Mouse (Mus musculus) liver, postnatal 0 days (tissue): ENCODE results near the gene Palld. TPM values are rescaled to one million over a fixed set of nuclear protein-coding genes. Genes with fewer than 3 reads are reported as not detected.

Experiments used
- ATAC-seq: fragments of 200-750 bp; cut with Nextera tagmentation; 2 replicates; pipeline ENCODE4 v1.8.0; 2017; ENCODE audit warnings: mild to moderate bottlenecking, moderate library complexity
- DNase-seq: peaks from one replicate; pipeline ENCODE4 v3.0.0-alpha.2; 2016
- H3K27ac ChIP-seq: fragments of 300-500 bp; sonication (generic); 2 replicates; pipeline ENCODE4 v1.5.1; 2014; ENCODE audit warnings: antibody characterized with exemption, moderate library complexity, mild to moderate bottlenecking, low read depth
- H3K27me3 ChIP-seq: fragments of 300-500 bp; sonication (generic); 2 replicates; pipeline ENCODE4 v1.6.1; 2014; ENCODE audit warnings: low read length, control low read depth, mixed read lengths; ENCODE audit not compliant: insufficient read depth
- H3K36me3 ChIP-seq: fragments of 300-500 bp; sonication (generic); replicated peaks from 2 replicates; pipeline ENCODE4 v1.6.1; 2014; ENCODE audit warnings: mild to moderate bottlenecking, control low read depth, low read length, moderate library complexity, mixed read lengths; ENCODE audit not compliant: insufficient read depth
- H3K4me1 ChIP-seq: fragments of 300-500 bp; sonication (generic); 2 replicates; pipeline ENCODE4 v1.6.1; 2014; ENCODE audit warnings: antibody characterized with exemption, mild to moderate bottlenecking, control low read depth; ENCODE audit not compliant: insufficient read depth
- H3K4me2 ChIP-seq: fragments of 300-500 bp; sonication (generic); 2 replicates; pipeline ENCODE4 v1.6.1; 2014; ENCODE audit warnings: low read depth, mild to moderate bottlenecking, low read length, moderate library complexity, mixed read lengths
- H3K4me3 ChIP-seq: fragments of 300-500 bp; sonication (generic); 2 replicates; pipeline ENCODE4 v1.5.1; 2014; ENCODE audit warnings: low read depth, low read length
- H3K9ac ChIP-seq: fragments of 300-500 bp; sonication (generic); replicated peaks from 2 replicates; pipeline ENCODE4 v1.6.1; 2014; ENCODE audit warnings: mild to moderate bottlenecking, moderate library complexity
- H3K9me3 ChIP-seq: fragments of 300-500 bp; sonication (generic); 2 replicates; pipeline ENCODE4 v1.6.1; 2016; ENCODE audit warnings: mild to moderate bottlenecking, control low read depth, low read length, mixed read lengths
- CTCF ChIP-seq: sonication (generic); IDR thresholded peaks from 2 replicates; pipeline ENCODE4 v1.5.1; 2016; ENCODE audit warnings: antibody characterized with exemption, low read depth
- EP300 ChIP-seq: IDR thresholded peaks from 2 replicates; pipeline ENCODE4 v1.6.1; 2016; ENCODE audit warnings: antibody characterized with exemption, low read depth, mild to moderate bottlenecking
- WGBS: fragments of 180-500 bp; shearing (Covaris S2); extraction: QIAGEN DNeasy Blood & Tissue Kit; methylation state at CpG from one replicate; pipeline ENCODE4 v1.1.7; 2014; ENCODE audit not compliant: insufficient replicate concordance; 5-methylcytosine and 5-hydroxymethylcytosine counted together
- polyA plus RNA-seq: library from polyadenylated mRNA; unstranded; fragments of >200 nt; fragmentation: Nextera tagmentation; extraction: Ambion mirVana; gene quantifications from 2 replicates; pipeline ENCODE4 v1.2.1, GENCODE M21; 2015

Gene Palld
- polyA plus RNA-seq, 1 experiment from 2014 or later = 11.7 TPM

DNA sequence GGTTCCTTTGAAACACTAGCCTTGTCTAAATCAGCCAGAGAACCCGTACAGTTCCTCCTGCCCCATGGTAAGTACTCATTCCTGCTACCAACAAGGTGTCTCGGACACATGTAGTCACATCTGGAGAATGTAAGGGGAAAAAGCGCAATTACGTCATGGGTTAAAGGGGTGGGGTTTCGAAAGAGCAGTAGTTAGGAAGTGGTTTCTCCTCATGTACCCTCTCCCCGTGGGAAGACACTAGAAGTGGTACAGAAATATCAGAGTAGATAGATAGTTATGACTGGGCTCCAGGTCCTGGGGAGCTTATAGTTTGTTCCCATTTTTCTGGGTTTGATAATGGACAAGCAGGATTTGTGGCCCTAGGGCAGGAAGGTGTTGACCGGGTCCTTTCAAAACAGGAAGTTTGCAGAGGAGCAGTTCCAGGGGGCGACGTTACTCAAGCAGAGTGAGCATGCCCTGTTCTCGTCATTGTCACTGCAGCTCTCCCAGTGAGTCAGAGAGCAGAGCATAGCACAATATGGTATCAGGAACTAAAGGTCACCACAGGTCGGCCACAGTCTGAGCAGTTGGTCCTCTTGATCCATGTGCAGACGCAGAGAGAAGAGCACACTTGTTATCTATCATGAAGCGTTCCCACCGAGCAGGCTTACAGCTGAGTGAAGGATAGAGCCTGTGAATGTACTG, 384.8 kb downstream of the Palld start:
- Histone ChIP-seq H3K4me1 (0 out of 2 replicates have a peak, but pooled peaks cover 2% of the 10 kb centered on the region), H3K9ac (no peak overlapping the region), H3K4me2 (peak overlapping the region; percentile 6; the same call in 1 of the 2 replicates), H3K36me3 (peaks cover 24% of the 10 kb centered on the region), H3K4me3 (no peak overlapping the region), H3K9me3 (no peaks in the 10 kb centered on the region), H3K27ac (no peak overlapping the region), H3K27me3 (no peaks in the 10 kb centered on the region)
- TF ChIP-seq EP300 (no peak), CTCF (0 out of 2 replicates have a peak, but pooled peaks have one; percentile 16)
- 39% methylated on average over 14 of the region's 14 CpGs for WGBS
- ATAC-seq = peak; percentile 66
- peak; percentile 33 for DNase-seq

DNA sequence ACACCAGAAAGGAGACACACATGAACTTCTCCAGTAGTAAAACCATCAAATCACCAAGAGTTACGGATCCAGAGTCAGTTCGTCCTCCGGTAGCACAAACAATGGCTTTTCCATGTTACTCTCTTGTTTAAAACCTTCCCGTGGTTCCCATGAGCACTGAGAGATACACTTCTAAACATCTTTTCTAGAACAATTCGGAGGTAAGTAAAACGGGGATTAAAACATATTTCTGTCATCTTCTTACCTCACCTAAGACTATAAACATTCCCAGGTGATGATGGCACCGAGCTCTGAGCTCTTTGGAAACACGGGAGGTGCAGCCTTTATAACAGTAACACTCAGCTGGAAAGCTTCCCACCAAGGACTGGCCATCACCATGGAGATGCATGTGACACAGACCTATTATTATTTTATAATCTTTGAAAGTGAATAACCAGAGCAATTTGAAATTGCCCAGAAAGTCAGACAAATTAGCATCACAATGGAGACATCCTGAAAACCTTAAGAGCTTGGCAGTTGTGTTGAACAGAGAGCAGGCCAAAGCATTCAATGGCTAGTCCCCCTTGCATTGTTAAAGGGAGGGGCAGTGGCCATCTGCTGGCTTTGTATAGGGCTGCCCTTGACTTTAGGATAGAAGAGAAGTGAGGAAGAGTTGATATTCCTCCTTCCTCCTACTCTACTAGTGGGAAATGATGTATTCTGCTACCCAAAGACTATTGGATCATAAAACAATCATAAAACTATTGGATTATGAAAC, 385.6 kb downstream of the Palld start:
- WGBS = 81% methylated on average over 8 of the region's 8 CpGs
- DNase-seq (no peak), ATAC-seq (no peak)

DNA sequence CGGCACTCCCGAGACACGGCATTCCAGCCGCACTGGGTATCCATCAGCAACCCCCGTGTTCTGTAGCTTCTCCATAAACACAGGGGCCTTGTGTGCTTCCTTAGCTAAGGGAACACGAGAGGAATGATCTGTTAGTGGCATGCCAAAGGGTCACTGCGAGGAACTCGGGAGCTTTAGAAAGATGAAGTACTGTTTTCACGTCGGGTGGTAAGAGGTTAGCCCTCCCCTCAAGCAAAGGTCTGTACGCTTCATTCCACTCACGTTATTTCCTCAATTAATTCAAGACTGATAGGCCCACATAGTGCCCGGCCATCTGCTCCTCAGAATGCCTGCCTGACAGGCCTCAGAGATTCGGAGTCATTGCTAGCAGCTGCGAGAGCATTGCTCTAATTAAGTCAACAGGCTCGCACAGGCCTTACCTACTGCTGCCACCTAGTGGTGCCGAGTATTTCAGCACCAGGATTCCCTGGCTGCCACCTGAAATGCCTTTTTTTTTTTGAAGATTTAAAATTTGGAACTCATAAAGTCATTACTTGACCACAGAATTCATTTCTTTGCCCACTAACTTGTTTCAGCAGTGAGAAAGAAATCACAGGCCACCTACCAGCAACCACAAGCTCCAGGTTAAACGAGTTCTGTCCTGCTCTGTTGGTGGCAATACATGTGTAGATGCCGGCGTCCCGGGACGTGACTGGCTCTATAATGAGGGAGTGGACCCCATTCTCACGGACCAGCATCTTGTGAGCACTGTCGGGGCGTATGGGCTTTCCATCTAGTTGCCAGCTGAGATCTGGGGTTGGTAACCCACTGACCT, 386.4 kb downstream of the Palld start:
- no peak for TF ChIP-seq EP300
- TF ChIP-seq CTCF = peak; percentile 90
- peaks cover 27% of the 10 kb centered on the region for H3K36me3 ChIP-seq
- 0 out of 2 replicates have a peak, but pooled peaks cover 2% of the 10 kb centered on the region for H3K4me1 ChIP-seq
- no peak overlapping the region for H3K4me2 ChIP-seq
- H3K9ac ChIP-seq = no peak overlapping the region
- no peak overlapping the region for H3K4me3 ChIP-seq
- no peak overlapping the region for H3K27ac ChIP-seq
- H3K27me3 ChIP-seq = no peaks in the 10 kb centered on the region
- peak; percentile 79 for DNase-seq
- H3K9me3 ChIP-seq = no peaks in the 10 kb centered on the region
- peak; percentile 41; the same call in 1 of the 2 replicates for ATAC-seq
- 60% methylated on average over 25 of the region's 25 CpGs for WGBS

More for the DNA sequence above, 385.6 kb downstream of the Palld start:
- Histone ChIP-seq H3K4me1 (0 out of 2 replicates have a peak, but pooled peaks cover 2% of the 10 kb centered on the region), H3K4me3 (no peak overlapping the region), H3K27me3 (no peaks in the 10 kb centered on the region), H3K9ac (no peak overlapping the region), H3K36me3 (peaks cover 27% of the 10 kb centered on the region), H3K9me3 (no peaks in the 10 kb centered on the region), H3K27ac (no peak overlapping the region), H3K4me2 (no peak overlapping the region)
- TF ChIP-seq CTCF (no peak), EP300 (no peak)

DNA sequence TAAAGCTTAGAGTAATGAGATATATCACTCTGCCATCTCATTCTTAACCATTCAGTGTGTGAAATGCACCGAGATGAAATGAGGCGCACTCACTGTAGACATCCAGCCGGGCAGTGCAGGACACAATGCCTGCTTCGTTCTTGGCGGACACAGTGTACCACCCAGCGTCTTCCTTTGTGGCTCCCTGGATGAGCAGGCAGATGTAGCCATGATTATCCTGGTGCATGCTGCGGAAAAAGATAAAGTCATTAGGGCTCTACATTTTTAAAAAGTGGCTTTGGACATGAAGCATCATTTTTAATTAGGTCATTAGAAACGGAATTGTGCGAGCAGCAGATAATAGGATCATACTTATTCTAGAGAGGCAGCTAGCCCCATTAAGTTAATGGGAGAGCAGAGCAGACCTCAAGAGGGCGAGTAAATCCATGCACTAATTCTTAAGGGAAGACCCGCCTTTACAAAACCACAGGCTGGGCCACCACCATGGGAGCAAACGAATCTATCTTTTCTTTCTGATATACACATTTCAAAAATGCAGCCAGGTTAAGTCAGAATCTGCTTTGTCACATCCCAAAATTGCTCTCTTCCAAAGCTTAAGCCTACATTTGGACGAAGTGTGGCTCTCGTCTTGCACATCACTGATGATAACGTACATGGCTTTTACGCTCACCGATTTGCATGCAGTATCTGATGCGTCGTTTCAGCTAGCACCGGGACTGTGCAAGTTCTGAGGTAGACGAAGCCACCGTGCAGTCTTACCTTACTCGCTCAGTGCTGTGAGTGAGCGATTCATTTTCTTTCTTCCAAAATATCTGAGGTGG, 387.2 kb downstream of the Palld start:
- Histone ChIP-seq H3K9ac (no peak overlapping the region), H3K27me3 (no peaks in the 10 kb centered on the region), H3K4me1 (0 out of 2 replicates have a peak, but pooled peaks cover 2% of the 10 kb centered on the region), H3K4me2 (no peak overlapping the region), H3K27ac (no peak overlapping the region), H3K36me3 (peaks cover 32% of the 10 kb centered on the region), H3K4me3 (no peak overlapping the region), H3K9me3 (no peaks in the 10 kb centered on the region)
- TF ChIP-seq CTCF (no peak), EP300 (no peak)
- WGBS = 87% methylated on average over 24 of the region's 24 CpGs
- ATAC-seq (no peak), DNase-seq (no peak)

DNA sequence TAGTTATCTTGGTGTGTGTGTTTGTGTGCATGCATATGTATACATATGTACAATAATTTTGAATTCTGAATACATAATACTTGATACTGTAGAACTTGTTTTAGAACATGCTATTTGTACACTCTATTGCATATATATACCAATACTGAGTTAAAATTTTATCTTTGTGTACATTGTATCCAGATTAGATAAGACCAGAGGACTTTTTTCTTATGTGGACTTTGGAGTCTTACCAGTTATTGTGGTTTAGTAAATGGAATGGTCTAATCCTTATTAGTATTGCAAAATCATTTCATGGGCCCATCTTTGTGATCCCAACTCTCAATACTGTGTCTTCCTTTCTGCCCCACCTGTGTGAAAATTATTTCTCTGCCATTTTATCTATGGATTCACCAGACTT, 400.2 kb downstream of the Palld start:
- no peak for ATAC-seq

More for the DNA sequence above, 400.2 kb downstream of the Palld start:
- Histone ChIP-seq H3K27me3 (no peaks in the 10 kb centered on the region), H3K4me3 (no peak overlapping the region), H3K27ac (no peak overlapping the region), H3K4me2 (no peak overlapping the region), H3K9me3 (no peaks in the 10 kb centered on the region), H3K4me1 (no peaks in the 10 kb centered on the region), H3K9ac (no peak overlapping the region), H3K36me3 (peaks cover 5% of the 10 kb centered on the region; the same call in 1 of the 2 replicates)
- no peak for DNase-seq
- TF ChIP-seq CTCF = no peak
- no peak for TF ChIP-seq EP300
